Mouse (Mus musculus) gastrocnemius, adult 18-20 months (tissue): ENCODE data around the gene Bcas3. TPM values are rescaled to one million over a fixed set of nuclear protein-coding genes. Genes with fewer than 3 reads are reported as not detected.

Experiments
- DNase-seq: peaks from one replicate; pipeline ENCODE4 v3.0.0; 2021; ENCODE audit warnings: low spot score
- microRNA-seq: library from miRNA; unstranded; fragments of <30 nt; microRNA quantifications from one replicate; pipeline ENCODE4 v1.2.0, GENCODE M21; 2021
- total RNA-seq, 2 experiments: library from RNA; stranded (reverse); gene quantifications; 2 replicates each; pipeline ENCODE4 v1.2.3; 2021

Gene Bcas3
- total RNA-seq, 2 experiments from 2014 or later = 40.7 to 47.3 TPM

GRCm38 (mm10) chr11:85840031-85840802 is 487.2 kb downstream of the Bcas3 start:
- no peak for DNase-seq

- no peak for DNase-seq
Measured at GRCm38 (mm10) chr11:85840803-85841145, 487.8 kb downstream of the Bcas3 start.

- no peak for DNase-seq
Measured at GRCm38 (mm10) chr11:85841211-85841681, 488.3 kb downstream of the Bcas3 start.

- DNase-seq = peak; percentile 66
Measured at GRCm38 (mm10) chr11:85841980-85842379, 489.0 kb downstream of the Bcas3 start.

GRCm38 (mm10) chr11:85842596-85843346 is 489.8 kb downstream of the Bcas3 start:
- DNase-seq = no peak

GRCm38 (mm10) chr11:85843347-85843692 is 490.4 kb downstream of the Bcas3 start:
- DNase-seq = peak; percentile 77

- peak; percentile 91 for DNase-seq
Measured at GRCm38 (mm10) chr11:85844144-85844965, 491.4 kb downstream of the Bcas3 start.

GRCm38 (mm10) chr11:85844971-85845370 is 492.0 kb downstream of the Bcas3 start:
- no peak for DNase-seq

- peak; percentile 58 for DNase-seq
Measured at GRCm38 (mm10) chr11:85845921-85846320, 493.0 kb downstream of the Bcas3 start.

- peak; percentile 57 for DNase-seq
Measured at GRCm38 (mm10) chr11:85846509-85846908, 493.5 kb downstream of the Bcas3 start.

GRCm38 (mm10) chr11:85849037-85849436 is 496.1 kb downstream of the Bcas3 start:
- peak; percentile 83 for DNase-seq

- no peak for DNase-seq
Measured at GRCm38 (mm10) chr11:85850233-85850632, 497.3 kb downstream of the Bcas3 start, which contains the start of gene Gm11444. Gene Gm11444, minus strand, starts transcription at chr11:85850333.

- no peak for DNase-seq
Measured at GRCm38 (mm10) chr11:85850758-85851157, 497.8 kb downstream of the Bcas3 start.

GRCm38 (mm10) chr11:85857997-85858698 is 505.2 kb downstream of the Bcas3 start:
- DNase-seq = no peak

- no peak for DNase-seq
Measured at GRCm38 (mm10) chr11:85864363-85864762, 511.4 kb downstream of the Bcas3 start.

Small RNA genes lying within 50 kb of the gene (microRNA-seq; reads per million reads assigned to microRNA genes)
- not detected for gene Mir5110

Other genes with a start within 250 kb of the Bcas3 start
- 10 to 100 TPM; 11.2 to 12.7 TPM for gene Usp32, start 213.0 kb upstream of the Bcas3 start, total RNA-seq
- not detected for gene 1700125H20Rik, start 182.8 kb upstream of the Bcas3 start, total RNA-seq
- 10 to 100 TPM in 1 of 2 experiments, 1 to 10 TPM in 1; 7.1 to 10.1 TPM for gene Appbp2, start 118.0 kb upstream of the Bcas3 start, total RNA-seq
- gene Ppm1d, start 41.9 kb upstream of the Bcas3 start, total RNA-seq = 1 to 10 TPM; 4.6 to 5.1 TPM